ENCODE assay signal across 11 mouse cellular contexts in genomic region chr10:89902720-89903337, GRCm38 (mm10). TPM values are rescaled to one million over a fixed set of nuclear protein-coding genes. Genes with fewer than 3 reads are reported as not detected.
A peak's percentile ranks its signal among the peaks of the same experiment; 100 is the strongest.
DNase-seq lines count a peak whose midpoint lies in the region; ATAC-seq and TF ChIP-seq lines count a peak whose summit lies in the region.
"Had no signal": no experiment of that assay in that cellular context is flagged by ENCODE, and none has a peak within 500 bp of the region (broad histone marks: within the 10 kb centered on the region; RNA-seq: fewer than 3 reads in every experiment).

No protein-coding gene starts in this region.

- H3K9ac ChIP-seq in heart, postnatal 0 days (replicated peaks; ENCODE audit: low read depth, low read length) = no peak overlapping the region
- H3K9ac ChIP-seq in lung, postnatal 0 days (replicated peaks; ENCODE audit: low read depth) = no peak overlapping the region
- H3K9ac ChIP-seq: limb, embryonic 12.5 days had no signal

- H3K4me3 ChIP-seq in heart, postnatal 0 days (ENCODE audit: low read depth, low read length) = no peak overlapping the region
- no peak overlapping the region for H3K4me3 ChIP-seq in lung, postnatal 0 days (ENCODE audit: low read depth, low read length)
- H3K4me3 ChIP-seq: heart, embryonic 10.5 days; limb, embryonic 12.5 days had no signal

- WGBS in heart, postnatal 0 days = 63% methylated on average over 7 of the region's 7 CpGs
- 68% methylated on average over 7 of the region's 7 CpGs for WGBS in lung, postnatal 0 days

- intact Hi-C loops in heart, postnatal 10 days (cut with DNase I) = no loop called here

- ATAC-seq in heart, postnatal 0 days (ENCODE audit: insufficient read depth, low read depth) = no peak
- no peak for ATAC-seq in lung, postnatal 0 days
- peak; percentile 74 for ATAC-seq in cerebellum, adult (ENCODE audit: insufficient number of reproducible peaks, low FRiP score, low TSS enrichment)
- ATAC-seq: activated CD4-positive, CD25-positive, alpha-beta regulatory T cell, adult 4 months had no signal

- TF ChIP-seq CTCF in heart, postnatal 0 days (IDR thresholded peaks at IDR 0.05; ENCODE audit: low read depth) = 0 out of 2 replicates have a peak, but pooled peaks have one; percentile 11
- peak; percentile 21; the same call in 1 of the 2 replicates for TF ChIP-seq CTCF in lung, postnatal 0 days (IDR thresholded peaks at IDR 0.05)

- no peaks in the 10 kb centered on the region for H3K4me1 ChIP-seq in heart, postnatal 0 days (ENCODE audit: control insufficient read depth, insufficient read depth)
- H3K4me1 ChIP-seq in lung, postnatal 0 days (ENCODE audit: insufficient read depth, low read depth, low read length) = no peaks in the 10 kb centered on the region
- H3K4me1 ChIP-seq: heart, embryonic 10.5 days; limb, embryonic 12.5 days had no signal

- no peak overlapping the region for H3K27ac ChIP-seq in heart, postnatal 0 days (ENCODE audit: low read depth)
- no peak overlapping the region for H3K27ac ChIP-seq in lung, postnatal 0 days (ENCODE audit: low read length)
- H3K27ac ChIP-seq: heart, embryonic 10.5 days; limb, embryonic 12.5 days had no signal

- no peaks in the 10 kb centered on the region for H3K9me3 ChIP-seq in heart, postnatal 0 days (replicated peaks; ENCODE audit: control insufficient read depth, low read length)
- no peaks in the 10 kb centered on the region for H3K9me3 ChIP-seq in lung, postnatal 0 days (ENCODE audit: low read length)
- H3K9me3 ChIP-seq: heart, embryonic 10.5 days; limb, embryonic 12.5 days had no signal

- H3K27me3 ChIP-seq in heart, postnatal 0 days (ENCODE audit: control insufficient read depth, insufficient read depth, low read length) = no peaks in the 10 kb centered on the region
- H3K27me3 ChIP-seq in lung, postnatal 0 days (replicated peaks; ENCODE audit: insufficient read depth, low read length) = no peaks in the 10 kb centered on the region
- H3K27me3 ChIP-seq: limb, embryonic 12.5 days had no signal

- no peak overlapping the region for H3K4me2 ChIP-seq in heart, postnatal 0 days (ENCODE audit: low read depth, low read length)
- no peak overlapping the region for H3K4me2 ChIP-seq in lung, postnatal 0 days (replicated peaks; ENCODE audit: low read depth, low read length)
- H3K4me2 ChIP-seq: limb, embryonic 12.5 days had no signal

- TF ChIP-seq EP300 in heart, postnatal 0 days (IDR thresholded peaks at IDR 0.05; ENCODE audit: low read depth) = no peak
- no peak for TF ChIP-seq EP300 in lung, postnatal 0 days (IDR thresholded peaks at IDR 0.05)

- no peaks in the 10 kb centered on the region for H3K36me3 ChIP-seq in heart, postnatal 0 days (replicated peaks; ENCODE audit: control insufficient read depth, insufficient read depth, low read length)
- no peaks in the 10 kb centered on the region for H3K36me3 ChIP-seq in lung, postnatal 0 days (ENCODE audit: insufficient read depth, low read length)
- H3K36me3 ChIP-seq: heart, embryonic 10.5 days; limb, embryonic 12.5 days had no signal

- DNase-seq in heart, postnatal 0 days (ENCODE audit: low spot score) = no peak
- no peak for DNase-seq in heart, postnatal 10 days
- DNase-seq in lung, postnatal 0 days (ENCODE audit: low spot score) = peak; percentile 6
- DNase-seq in lung, postnatal 36 days = no peak
- peak; percentile 2 for DNase-seq in induced T-regulatory cell, adult 2 months (ENCODE audit: low read depth)
- no peak for DNase-seq in adrenal gland, adult 18-20 months (ENCODE audit: low spot score in 2 of 2)
- DNase-seq: layer of hippocampus, adult 9-11 months had no signal

RNA-seq across cellular contexts. Expression of gene Anks1b, which starts 29.5 kb away (rescaled TPM):
- total RNA-seq in heart, postnatal 0 days (2014; rRNA removed; ENCODE audit: low replicate concordance) = not detected in 2 replicates
- polyA plus RNA-seq in heart, postnatal 0 days (2015; fragmentation: Nextera tagmentation; extraction: Ambion mirVana) = 0.26 and 0.27 TPM in 2 replicates
- under 1 TPM; 0.19 to 0.25 TPM for total RNA-seq in heart, postnatal 10 days (2021)
- polyA plus RNA-seq in lung, postnatal 0 days (2015; fragmentation: Nextera tagmentation; extraction: Ambion mirVana) = 0.21 and 0.26 TPM in 2 replicates
- total RNA-seq in adrenal gland, adult 18-20 months (2021) = under 1 TPM; 0.30 to 0.99 TPM

Comparison
In these comparisons a context has a peak if more than half of its experiments do, and no peak if none do; other contexts are left out.
1. DNase-seq: peak in lung, postnatal 0 days (single experiment) and induced T-regulatory cell, adult 2 months (single experiment); none in heart, postnatal 0 days (single experiment), heart, postnatal 10 days (0 of 2), lung, postnatal 36 days (single experiment) and adrenal gland, adult 18-20 months (0 of 2).